Mouse (Mus musculus) MEL (cell line): ENCODE measurements around the gene Atxn7l1. TPM values are rescaled to one million over a fixed set of nuclear protein-coding genes. Genes with fewer than 3 reads are reported as not detected.

Experiments used
- DNase-seq: peaks from one replicate; pipeline ENCODE4 v3.0.0; 2011; ENCODE audit warnings: low read depth, low spot score
- H3K27ac ChIP-seq: 2 replicates; pipeline ENCODE4 v1.5.1; 2012; ENCODE audit warnings: low read depth, mild to moderate bottlenecking, control low read depth, low read length, moderate library complexity; ENCODE audit not compliant: control insufficient read depth
- H3K27me3 ChIP-seq, 2 experiments: fragments of 150-350 bp in 1 of 2; sonication (generic) in 1 of 2; 2 replicates each; pipeline ENCODE4 v1.6.1; 2012; ENCODE audit warnings: low read length in 2 of 2, mild to moderate bottlenecking in 2 of 2, improper control_type of control experiment in 1 of 2, moderate library complexity in 1 of 2; ENCODE audit not compliant: insufficient read depth in 2 of 2, control insufficient read depth in 1 of 2
- H3K36me3 ChIP-seq, 2 experiments: 2 replicates each; pipeline ENCODE4 v1.6.1; 2012 to 2014; ENCODE audit warnings: low read length in 2 of 2, improper control_type of control experiment in 1 of 2, inconsistent platforms in 1 of 2, mild to moderate bottlenecking in 1 of 2; ENCODE audit not compliant: insufficient read depth in 2 of 2, control insufficient read depth in 1 of 2
- H3K4me1 ChIP-seq, 2 experiments: fragments of 150-350 bp in 1 of 2; sonication (generic) in 1 of 2; 2 replicates each; pipeline ENCODE4 v1.6.1; 2012; ENCODE audit warnings: low read length in 2 of 2, improper control_type of control experiment in 1 of 2, mild to moderate bottlenecking in 1 of 2; ENCODE audit not compliant: insufficient read depth in 2 of 2, control insufficient read depth in 1 of 2
- H3K4me3 ChIP-seq, 2 experiments: fragments of 150-350 bp in 1 of 2; sonication (generic) in 1 of 2; 2 replicates each; pipeline ENCODE4 v1.5.1; 2012; ENCODE audit warnings: low read depth in 2 of 2, low read length in 2 of 2, mild to moderate bottlenecking in 2 of 2, moderate library complexity in 2 of 2, control low read depth in 1 of 2, improper control_type of control experiment in 1 of 2; ENCODE audit not compliant: control insufficient read depth in 1 of 2, insufficient read depth in 1 of 2
- H3K79me2 ChIP-seq: 2 replicates; pipeline ENCODE4 v1.6.1; 2012; ENCODE audit warnings: mild to moderate bottlenecking, low read length, moderate library complexity; ENCODE audit not compliant: control insufficient read depth, poor library complexity, insufficient read depth
- H3K9ac ChIP-seq: 2 replicates; pipeline ENCODE4 v1.6.1; 2012; ENCODE audit warnings: low read depth, mild to moderate bottlenecking, control low read depth, low read length, moderate library complexity; ENCODE audit not compliant: control insufficient read depth, poor library complexity, severe bottlenecking
- H3K9me3 ChIP-seq: fragments of 150-350 bp; sonication (generic); replicated peaks from 2 replicates; pipeline ENCODE4 v1.6.1; 2012; ENCODE audit warnings: mild to moderate bottlenecking, low read length, improper control_type of control experiment, moderate library complexity; ENCODE audit not compliant: insufficient read depth
- BHLHE40 ChIP-seq: IDR thresholded peaks from 2 replicates; pipeline ENCODE4 v1.6.1; 2012; ENCODE audit warnings: low read depth, mild to moderate bottlenecking, inconsistent platforms, low read length, improper control_type of control experiment, borderline replicate concordance
- CHD2 ChIP-seq: IDR thresholded peaks from 2 replicates; pipeline ENCODE4 v1.6.1; 2011; ENCODE audit warnings: low read length, improper control_type of control experiment
- EP300 ChIP-seq, 2 experiments: IDR thresholded peaks; 2 replicates each; pipeline ENCODE4 v1.6.1; 2011; ENCODE audit warnings: improper control_type of control experiment in 2 of 2, low read length in 2 of 2, low read depth in 1 of 2, mild to moderate bottlenecking in 1 of 2
- ETS1 ChIP-seq: IDR thresholded peaks from 2 replicates; pipeline ENCODE4 v1.6.1; 2012; ENCODE audit warnings: low read depth, mild to moderate bottlenecking, inconsistent platforms, low read length, improper control_type of control experiment, moderate library complexity
- JUND ChIP-seq: IDR thresholded peaks from 2 replicates; pipeline ENCODE4 v1.6.1; 2011; ENCODE audit warnings: low read depth, mild to moderate bottlenecking, improper control_type of control experiment, low read length
- KAT2A ChIP-seq: conservative IDR thresholded peaks from 2 replicates; pipeline ENCODE4 v1.6.1; 2012; ENCODE audit warnings: low read depth, low read length, improper control_type of control experiment, inconsistent platforms
- MAFK ChIP-seq: IDR thresholded peaks from 2 replicates; pipeline ENCODE4 v1.6.1; 2011; ENCODE audit warnings: low read depth, mild to moderate bottlenecking, low read length, improper control_type of control experiment, borderline replicate concordance
- MAZ ChIP-seq: IDR thresholded peaks from 2 replicates; pipeline ENCODE4 v1.6.1; 2012; ENCODE audit warnings: low read depth, mild to moderate bottlenecking, inconsistent platforms, low read length, improper control_type of control experiment
- MEF2A ChIP-seq: IDR thresholded peaks from 2 replicates; pipeline ENCODE4 v1.6.1; 2014; ENCODE audit warnings: low read depth, mild to moderate bottlenecking, inconsistent platforms, low read length, improper control_type of control experiment; ENCODE audit not compliant: poor library complexity, insufficient replicate concordance, severe bottlenecking; ENCODE audit errors: extremely low read depth
- MXI1 ChIP-seq: IDR thresholded peaks from 2 replicates; pipeline ENCODE4 v1.6.1; 2011; ENCODE audit warnings: mild to moderate bottlenecking, low read depth, low read length, improper control_type of control experiment
- POLR2AphosphoS5 ChIP-seq: IDR thresholded peaks from 2 replicates; pipeline ENCODE4 v1.6.1; 2012; ENCODE audit warnings: low read depth, borderline replicate concordance, mild to moderate bottlenecking, inconsistent platforms, low read length, moderate library complexity, mixed read lengths
- RCOR1 ChIP-seq: IDR thresholded peaks from 2 replicates; pipeline ENCODE4 v1.6.1; 2012; ENCODE audit warnings: low read depth, mild to moderate bottlenecking, inconsistent platforms, low read length, improper control_type of control experiment
- SIN3A ChIP-seq: IDR thresholded peaks from 2 replicates; pipeline ENCODE4 v1.6.1; 2012; ENCODE audit warnings: low read length, improper control_type of control experiment, inconsistent platforms
- TCF12 ChIP-seq: IDR thresholded peaks from 2 replicates; pipeline ENCODE4 v1.6.1; 2014; ENCODE audit warnings: low read depth, mild to moderate bottlenecking, inconsistent platforms, low read length, improper control_type of control experiment, moderate library complexity
- ZKSCAN1 ChIP-seq: IDR thresholded peaks from 2 replicates; pipeline ENCODE4 v1.6.1; 2012; ENCODE audit warnings: low read depth, mild to moderate bottlenecking, inconsistent platforms, low read length, improper control_type of control experiment, moderate library complexity
- ZMIZ1 ChIP-seq: IDR thresholded peaks from 2 replicates; pipeline ENCODE4 v1.6.1; 2012; ENCODE audit warnings: low read depth, mild to moderate bottlenecking, inconsistent platforms, low read length, improper control_type of control experiment, moderate library complexity
- polyA plus RNA-seq, 2 experiments: library from polyadenylated mRNA; stranded (reverse) in 1 of 2; unstranded in 1 of 2; fragments of >175 nt in 1 of 2; fragments of >200 nt in 1 of 2; gene quantifications; 2 replicates each; pipeline versions ENCODE4 v1.2.1 to v1.2.4; 2012; ENCODE audit warnings: low replicate concordance in 2 of 2, low read depth in 1 of 2; ENCODE audit not compliant: insufficient read length in 2 of 2, insufficient read depth in 1 of 2, missing spikeins in 1 of 2
- total RNA-seq: library from RNA; depleted of rRNA; stranded (reverse); fragments of 300-350 nt; gene quantifications from 2 replicates; pipeline ENCODE4 v1.2.3, GENCODE M21; 2012

The Atxn7l1 gene
- total and polyA plus RNA-seq, 3 experiments: 11.6 to 50.3 TPM; not detected in 1

GRCm38 (mm10) chr12:33170822-33171221, 23.3 kb downstream of the Atxn7l1 start:
- Histone ChIP-seq H3K27ac (no peak overlapping the region), H3K27me3 (no peaks in the 10 kb centered on the region), H3K36me3 (peaks cover 0 to 6% of the 10 kb centered on the region in 2 experiments; a peak in 2 of 4 replicates), H3K79me2 (no peaks in the 10 kb centered on the region), H3K9me3 (no peaks in the 10 kb centered on the region), H3K4me3 (no peak overlapping the region), H3K4me1 (peaks cover 0 to 6% of the 10 kb centered on the region in 2 experiments; a peak in 2 of 4 replicates), H3K9ac (no peak overlapping the region)
- TF ChIP-seq MAZ (no peak), EP300 (IDR thresholded peaks at IDR 0.05; ENCODE audit: low read depth in 1 of 2, low read length in 2 of 2) (no peak), SIN3A (no peak), MXI1 (no peak), MEF2A (no peak), POLR2AphosphoS5 (no peak), RCOR1 (no peak), MAFK (no peak), KAT2A (no peak), CHD2 (no peak), ZKSCAN1 (no peak)
- no peak for DNase-seq

GRCm38 (mm10) chr12:33172926-33173325, 25.4 kb downstream of the Atxn7l1 start:
- Histone ChIP-seq H3K27me3 (no peaks in the 10 kb centered on the region), H3K4me3 (no peak overlapping the region), H3K36me3 (peaks cover 0 to 4% of the 10 kb centered on the region in 2 experiments; a peak in 2 of 4 replicates), H3K9me3 (no peaks in the 10 kb centered on the region), H3K4me1 (peaks cover 0 to 4% of the 10 kb centered on the region in 2 experiments; a peak in 2 of 4 replicates), H3K27ac (no peak overlapping the region), H3K79me2 (no peaks in the 10 kb centered on the region), H3K9ac (no peak overlapping the region)
- TF ChIP-seq TCF12: no peak
- no peak for TF ChIP-seq CHD2
- no peak for TF ChIP-seq JUND
- no peak for TF ChIP-seq ZMIZ1
- TF ChIP-seq RCOR1: no peak
- no peak for TF ChIP-seq MEF2A
- no peak for DNase-seq

- no peaks in the 10 kb centered on the region for H3K79me2 ChIP-seq
- peaks cover 0 to 3% of the 10 kb centered on the region in 2 experiments; a peak in 1 of 4 replicates for H3K36me3 ChIP-seq
- DNase-seq: no peak
- no peak overlapping the region for H3K27ac ChIP-seq
- H3K4me3 ChIP-seq: no peak overlapping the region
- no peak overlapping the region for H3K9ac ChIP-seq
- H3K27me3 ChIP-seq: no peaks in the 10 kb centered on the region
- TF ChIP-seq ETS1 (no peak), BHLHE40 (no peak)
- TF ChIP-seq, all 39 proteins: peak for 0
- H3K4me1 ChIP-seq: peaks cover 0 to 3% of the 10 kb centered on the region in 2 experiments; a peak in 2 of 4 replicates
- no peaks in the 10 kb centered on the region for H3K9me3 ChIP-seq
These were observed 26.2 kb downstream of the Atxn7l1 start for GRCm38 (mm10) chr12:33173720-33174141.
